Mouse (Mus musculus): ENCODE measurements around the gene M6pr.
A peak's percentile ranks its signal among the peaks of the same experiment; 100 is the strongest.

Gene M6pr

GRCm38 (mm10) chr6:122298223-122298609 lies 10.3 kb upstream of the M6pr start:
- no peak for DNase-seq (ENCODE audit: low spot score)

GRCm38 (mm10) chr6:122299621-122300133 lies 8.8 kb upstream of the M6pr start:
- DNase-seq (ENCODE audit: low spot score): no peak

GRCm38 (mm10) chr6:122302121-122302520 lies 6.4 kb upstream of the M6pr start:
- DNase-seq (ENCODE audit: low spot score): no peak

GRCm38 (mm10) chr6:122302661-122303060 lies 5.9 kb upstream of the M6pr start:
- no peak for DNase-seq (ENCODE audit: low spot score)

GRCm38 (mm10) chr6:122303526-122303925 lies 5.0 kb upstream of the M6pr start:
- DNase-seq (ENCODE audit: low spot score): no peak

- peak; percentile 26 for DNase-seq (ENCODE audit: low spot score)
Measured at GRCm38 (mm10) chr6:122304355-122304754, 4.2 kb upstream of the M6pr start.

GRCm38 (mm10) chr6:122304790-122305555 lies 3.5 kb upstream of the M6pr start:
- DNase-seq (ENCODE audit: low spot score): no peak

GRCm38 (mm10) chr6:122306707-122307106 lies 1.8 kb upstream of the M6pr start:
- no peak for DNase-seq (ENCODE audit: low spot score)

GRCm38 (mm10) chr6:122308136-122308504 lies 400 bp upstream of the M6pr start:
- no peak for DNase-seq (ENCODE audit: low spot score)

GRCm38 (mm10) chr6:122309446-122309960 lies 983 bp downstream of the M6pr start:
- DNase-seq (ENCODE audit: low spot score): no peak

GRCm38 (mm10) chr6:122310187-122310820 lies 1.8 kb downstream of the M6pr start:
- no peak for DNase-seq (ENCODE audit: low spot score)

GRCm38 (mm10) chr6:122318726-122319125 lies 10.2 kb downstream of the M6pr start:
- no peak for DNase-seq (ENCODE audit: low spot score)

- no peak for DNase-seq (ENCODE audit: low spot score)
Measured at GRCm38 (mm10) chr6:122325361-122325975, 16.9 kb downstream of the M6pr start.

- no peak for DNase-seq (ENCODE audit: low spot score)
Measured at GRCm38 (mm10) chr6:122333081-122333612, 24.6 kb downstream of the M6pr start.

- DNase-seq (ENCODE audit: low spot score): no peak
Measured at GRCm38 (mm10) chr6:122334786-122335340, 26.3 kb downstream of the M6pr start.

- no peak for DNase-seq (ENCODE audit: low spot score)
Measured at GRCm38 (mm10) chr6:122337546-122337945, 29.0 kb downstream of the M6pr start.

GRCm38 (mm10) chr6:122339047-122339647 lies 30.6 kb downstream of the M6pr start:
- DNase-seq (ENCODE audit: low spot score): peak; percentile 84

GRCm38 (mm10) chr6:122339648-122340341 lies 31.3 kb downstream of the M6pr start:
- DNase-seq (ENCODE audit: low spot score): peak; percentile 89

GRCm38 (mm10) chr6:122340349-122341000 lies 32.0 kb downstream of the M6pr start, which contains the start of gene Phc1:
Phc1 (minus strand) TSS chr6:122340561.
- no peak for DNase-seq (ENCODE audit: low spot score)

GRCm38 (mm10) chr6:122341038-122341810 lies 32.7 kb downstream of the M6pr start:
- no peak for DNase-seq (ENCODE audit: low spot score)

All from yolk sac, embryonic 10.5 days (tissue).